Mouse (Mus musculus) testis, adult 2 months (tissue): ENCODE results near the gene Zfp39.

Experiments used
- CTCF ChIP-seq: fragments of 200-500 bp; IDR thresholded peaks from 2 replicates; pipeline ENCODE4 v1.5.1; 2012; ENCODE audit warnings: low read depth, mild to moderate bottlenecking, inconsistent platforms, low read length, moderate library complexity; ENCODE audit not compliant: control insufficient read depth, insufficient read depth, insufficient replicate concordance
- POLR2A ChIP-seq: fragments of 200-500 bp; IDR thresholded peaks from 2 replicates; pipeline ENCODE4 v1.6.1; 2012; ENCODE audit warnings: low read depth, mild to moderate bottlenecking, inconsistent platforms, low read length, moderate library complexity; ENCODE audit not compliant: control insufficient read depth

- TF ChIP-seq CTCF (no peak), POLR2A (0 out of 2 replicates have a peak, but pooled peaks have one; percentile 19)
These were observed 813 bp upstream of the Zfp39 start for GRCm38 (mm10) chr11:58904838-58905237.
